Mouse (Mus musculus) cerebellum, adult 2 months (tissue): ENCODE measurements around the gene Slc22a3.

Experiments used
- CTCF ChIP-seq: fragments of 200-500 bp; IDR thresholded peaks from 2 replicates; pipeline ENCODE4 v1.5.1; 2011; ENCODE audit warnings: low read depth, mild to moderate bottlenecking, control low read depth, low read length, moderate library complexity, borderline replicate concordance; ENCODE audit not compliant: insufficient read depth
- POLR2A ChIP-seq: fragments of 200-500 bp; IDR thresholded peaks from 2 replicates; pipeline ENCODE4 v1.6.1; 2011; ENCODE audit warnings: low read length, control low read depth, borderline replicate concordance; ENCODE audit not compliant: insufficient read depth

- TF ChIP-seq CTCF (no peak), POLR2A (no peak)
Measured at GRCm38 (mm10) chr17:12479416-12479815, 28.1 kb downstream of the Slc22a3 start.
